Mouse (Mus musculus) myocyte (in vitro differentiated cells): Measurements from ENCODE around the gene Ccr10.

Experiments used
- CEBPB ChIP-seq: IDR thresholded peaks from 2 replicates; pipeline ENCODE4 v1.6.1; 2011; ENCODE audit warnings: mild to moderate bottlenecking, moderate library complexity; ENCODE audit not compliant: poor library complexity, insufficient read depth, severe bottlenecking
- MAX ChIP-seq: IDR thresholded peaks from one replicate; pipeline ENCODE4 v1.6.1; 2011; ENCODE audit warnings: low read depth, mild to moderate bottlenecking, control low read depth
- MYOG ChIP-seq, 3 experiments: IDR thresholded peaks; one replicate each; pipeline ENCODE4 v1.6.1; 2011; ENCODE audit warnings: control low read depth in 2 of 3, low read depth in 2 of 3, mild to moderate bottlenecking in 2 of 3; ENCODE audit not compliant: insufficient read length in 2 of 3, control insufficient read depth in 1 of 3, insufficient read depth in 1 of 3
- POLR2A ChIP-seq: IDR thresholded peaks from one replicate; pipeline ENCODE4 v1.6.1; 2011; ENCODE audit warnings: low read depth, mild to moderate bottlenecking, control low read depth, moderate library complexity; ENCODE audit not compliant: insufficient read length
- REST ChIP-seq: IDR thresholded peaks from one replicate; pipeline ENCODE4 v1.6.1; 2011; ENCODE audit warnings: mild to moderate bottlenecking, control low read depth, moderate library complexity; ENCODE audit not compliant: insufficient read depth, insufficient read length
- TCF12 ChIP-seq: IDR thresholded peaks from one replicate; pipeline ENCODE4 v1.6.1; 2011; ENCODE audit warnings: mild to moderate bottlenecking, control low read depth; ENCODE audit not compliant: poor library complexity, insufficient read depth, severe bottlenecking
- TCF3 ChIP-seq: IDR thresholded peaks from one replicate; pipeline ENCODE4 v1.6.1; 2011; ENCODE audit warnings: low read depth, control low read depth; ENCODE audit not compliant: insufficient read length
- USF1 ChIP-seq: IDR thresholded peaks from one replicate; pipeline ENCODE4 v1.6.1; 2011; ENCODE audit warnings: low read depth, mild to moderate bottlenecking, control low read depth, moderate library complexity

DNA sequence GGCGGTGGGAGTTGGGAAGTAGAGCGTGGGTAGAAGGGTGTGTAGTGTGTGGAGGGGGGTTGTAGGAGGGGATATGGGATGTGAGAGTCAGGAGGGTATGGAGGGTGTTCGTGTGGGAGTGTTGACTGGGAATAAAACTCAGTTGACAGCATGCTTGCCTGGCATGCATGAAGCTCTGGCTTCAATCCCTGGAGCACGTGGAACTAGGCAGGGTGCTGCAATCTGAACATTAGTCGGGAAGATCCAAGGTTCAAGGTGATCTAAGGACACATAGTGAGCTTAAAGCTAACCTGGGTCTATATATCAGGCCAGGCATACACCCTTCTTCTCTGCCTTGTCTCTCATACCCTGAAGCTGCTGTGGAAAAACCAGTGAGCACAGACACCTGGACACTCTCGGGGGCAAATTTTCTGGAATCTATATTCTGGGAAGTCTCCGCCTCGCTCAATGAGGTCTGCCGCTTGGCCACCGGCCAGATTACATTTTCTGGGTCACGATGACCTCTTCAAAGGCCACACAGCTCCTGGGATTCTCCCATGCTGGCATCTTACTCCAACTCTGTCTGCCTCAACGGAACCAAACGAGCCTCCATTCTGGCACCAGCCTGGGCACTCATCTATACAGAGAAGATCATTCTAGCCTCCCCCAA is 40.9 kb downstream of the Ccr10 start:
- TF ChIP-seq MAX (no peak), POLR2A (no peak), CEBPB (no peak), TCF3 (no peak), REST (no peak), TCF12 (no peak), MYOG (IDR thresholded peaks at IDR 0.05; ENCODE audit: control insufficient read depth in 1 of 3, insufficient read depth in 1 of 3, insufficient read length in 2 of 3, low read depth in 2 of 3) (no peak), USF1 (no peak)
